Mouse (Mus musculus): ENCODE measurements around the gene Tns1.

The Tns1 gene

DNA sequence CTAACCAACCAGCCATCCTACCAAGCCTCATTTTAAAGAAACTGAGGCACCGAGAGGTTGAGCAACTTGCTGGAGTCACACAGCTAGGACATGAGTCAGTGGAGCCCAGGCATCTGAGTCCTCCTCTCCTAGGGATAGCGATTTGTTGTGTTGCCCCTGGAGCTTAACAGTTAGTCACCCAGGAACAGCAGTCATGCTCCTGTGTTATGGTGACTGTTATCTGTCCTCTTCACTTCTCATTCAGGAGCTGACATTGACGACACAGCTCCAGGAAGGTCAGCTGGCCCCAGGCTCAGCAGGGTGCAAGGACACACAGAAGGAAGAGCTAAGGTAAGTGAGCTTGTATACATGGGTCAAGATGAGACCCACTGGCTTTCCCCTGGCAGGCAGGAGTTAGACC lies 28.5 kb downstream of the Tns1 start:
- in situ Hi-C loops (cut with MboI; ENCODE audit: low pct_unique_long_range_greater_than_20kb in 1 of 2, low sequenced_read_pairs in 2 of 2, unreplicated experiment in 1 of 2) = no loop called here

DNA sequence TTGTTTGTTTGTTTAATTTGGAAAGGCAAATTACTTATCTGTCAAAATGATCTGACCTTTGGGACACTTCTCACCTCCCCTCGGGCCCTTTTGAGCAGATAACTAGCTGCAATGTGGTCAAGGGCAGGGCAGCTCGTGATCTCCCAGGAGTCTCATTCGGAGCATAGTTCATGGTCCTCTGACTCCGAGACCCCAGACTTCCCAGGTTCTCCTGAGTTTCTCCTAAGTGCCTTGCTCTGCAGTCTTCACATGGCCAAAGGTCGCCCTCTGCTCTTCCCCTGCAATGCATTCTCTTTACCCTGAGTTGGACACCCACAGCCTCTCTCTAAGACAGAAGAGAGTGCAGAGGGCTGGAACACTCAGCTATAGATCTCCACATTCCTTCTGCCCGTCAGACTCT lies 29.0 kb downstream of the Tns1 start:
- in situ Hi-C loops (cut with MboI; ENCODE audit: low pct_unique_long_range_greater_than_20kb in 1 of 2, low sequenced_read_pairs in 2 of 2, unreplicated experiment in 1 of 2) = no loop called here

DNA sequence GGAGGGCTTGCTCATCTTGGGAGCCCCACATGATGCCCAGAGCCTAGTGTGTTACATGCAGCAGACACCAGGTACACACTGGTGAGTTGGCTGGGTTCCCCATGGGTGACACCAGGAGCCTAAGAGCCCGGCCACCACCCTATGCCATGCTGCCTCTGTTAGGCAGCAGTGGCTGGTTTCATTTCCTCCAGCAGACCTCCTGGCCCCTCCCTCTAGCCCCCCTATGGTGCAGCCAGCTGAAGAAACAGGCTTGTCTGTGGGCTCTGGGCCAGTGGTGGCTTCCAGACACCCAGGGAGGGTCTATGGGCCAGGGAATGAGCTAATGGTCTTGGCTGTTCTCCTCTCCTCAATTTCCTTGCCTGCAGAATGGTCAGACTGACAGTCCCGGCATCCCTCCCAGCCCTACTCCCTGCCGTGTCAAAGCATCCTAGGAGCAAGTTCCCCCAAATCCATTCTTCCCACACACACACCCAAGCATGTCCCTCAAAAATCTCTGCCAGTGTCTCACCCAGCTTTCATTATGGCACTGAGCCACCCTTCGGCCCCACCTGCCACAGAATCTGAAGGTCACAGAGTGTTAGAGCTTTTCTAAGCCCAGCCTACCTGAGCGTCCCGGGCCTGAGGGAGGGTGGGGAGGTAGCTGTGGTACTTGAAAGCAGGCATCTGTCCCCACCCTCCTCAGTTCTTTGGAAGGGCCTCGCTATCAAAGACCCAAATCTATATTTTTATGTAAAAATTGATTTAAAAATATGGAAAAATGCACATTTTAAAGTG lies 29.6 kb downstream of the Tns1 start:
- in situ Hi-C loops (cut with MboI; ENCODE audit: low pct_unique_long_range_greater_than_20kb in 1 of 2, low sequenced_read_pairs in 2 of 2, unreplicated experiment in 1 of 2) = no loop called here

DNA sequence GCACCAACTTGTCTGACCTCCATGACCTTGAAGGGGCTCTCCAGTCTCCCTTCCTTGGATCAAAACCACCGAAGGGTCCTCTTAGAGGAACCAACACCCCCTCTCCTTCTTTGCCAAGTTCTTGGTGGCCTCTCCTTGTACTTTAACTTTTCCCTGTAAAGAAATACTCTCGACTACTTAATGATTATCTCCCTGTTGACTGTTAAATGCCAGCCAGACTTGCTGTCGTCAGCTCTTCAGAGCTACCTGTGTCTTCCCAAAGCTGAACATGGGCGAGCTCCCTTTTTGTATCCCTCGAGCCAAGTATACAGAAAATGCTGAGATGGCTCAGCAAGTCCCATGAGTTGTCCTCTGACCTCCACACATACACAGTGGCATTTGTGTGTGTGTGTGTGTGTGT lies 30.8 kb downstream of the Tns1 start:
- in situ Hi-C loops (cut with MboI; ENCODE audit: low pct_unique_long_range_greater_than_20kb in 1 of 2, low sequenced_read_pairs in 2 of 2, unreplicated experiment in 1 of 2) = no loop called here

DNA sequence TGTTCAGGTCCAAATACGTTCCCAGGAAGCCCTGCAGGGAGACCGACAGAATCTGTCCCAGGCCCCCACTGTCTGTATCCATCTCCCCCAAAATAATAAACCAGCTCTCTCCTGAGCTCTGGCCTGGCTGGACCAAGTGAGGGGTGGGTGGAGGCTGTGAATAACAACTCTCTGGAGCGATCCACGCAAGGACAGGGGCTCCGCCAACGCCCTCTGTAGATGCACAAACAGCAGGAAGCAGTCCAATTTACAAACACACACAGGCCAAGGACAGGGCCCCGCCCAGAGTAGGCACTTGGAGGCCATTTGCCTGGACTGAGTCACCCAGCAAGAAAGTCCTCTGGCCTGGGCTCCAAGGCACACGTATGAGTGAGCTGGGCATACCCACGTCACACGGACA lies 32.0 kb downstream of the Tns1 start:
- in situ Hi-C loops (cut with MboI; ENCODE audit: low pct_unique_long_range_greater_than_20kb in 1 of 2, low sequenced_read_pairs in 2 of 2, unreplicated experiment in 1 of 2) = no loop called here

DNA sequence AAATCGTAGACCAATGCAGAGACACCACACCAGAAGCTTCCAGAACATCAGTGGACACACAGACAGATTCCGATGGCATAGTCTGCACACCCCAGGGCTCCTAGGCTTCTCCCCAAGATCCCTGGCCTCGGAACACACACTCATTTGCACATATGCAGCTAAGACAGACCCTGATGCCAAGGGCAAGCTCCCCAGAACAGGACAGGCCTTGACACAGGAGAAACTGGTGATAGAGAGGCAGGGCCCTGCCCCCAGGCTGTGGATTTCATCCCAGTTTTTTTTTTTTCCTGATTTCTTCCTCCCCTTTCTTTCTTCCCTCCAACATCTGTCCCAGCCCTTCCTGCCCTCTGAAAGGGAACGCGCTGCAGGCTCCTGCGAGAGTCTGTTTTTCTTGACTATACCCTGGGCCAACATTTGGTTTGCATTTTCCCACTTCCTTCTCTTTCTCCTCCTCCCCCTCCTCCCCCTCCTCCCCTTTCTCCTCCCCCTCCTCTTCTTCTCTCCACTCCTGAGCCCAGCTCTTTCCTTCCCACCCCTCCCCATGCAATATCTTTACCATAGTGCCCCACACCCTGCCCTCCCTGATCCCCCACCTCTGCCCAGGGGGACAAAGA lies 32.5 kb downstream of the Tns1 start:
- in situ Hi-C loops (cut with MboI; ENCODE audit: low pct_unique_long_range_greater_than_20kb in 1 of 2, low sequenced_read_pairs in 2 of 2, unreplicated experiment in 1 of 2) = no loop called here

DNA sequence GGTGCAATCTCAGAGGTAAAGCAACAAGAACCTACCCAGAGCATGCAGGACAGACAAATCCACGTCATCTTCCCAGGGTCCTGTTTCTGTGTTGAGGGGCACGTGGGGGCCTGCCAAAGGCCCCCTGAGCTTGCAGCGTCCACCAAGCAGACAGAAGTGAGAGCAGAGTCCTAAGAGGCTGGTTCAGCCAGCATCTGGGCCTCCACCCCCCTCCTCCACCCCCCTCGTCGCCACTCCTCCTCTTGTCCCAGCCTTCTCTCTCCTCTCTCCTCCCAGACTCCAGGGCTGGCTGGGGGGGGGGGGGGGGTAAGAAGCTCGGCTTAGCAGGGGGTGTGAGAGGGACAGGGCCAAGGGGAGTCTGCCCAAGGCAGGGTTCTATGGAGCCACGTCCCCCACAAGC lies 33.1 kb downstream of the Tns1 start:
- in situ Hi-C loops (cut with MboI; ENCODE audit: low pct_unique_long_range_greater_than_20kb in 1 of 2, low sequenced_read_pairs in 2 of 2, unreplicated experiment in 1 of 2) = no loop called here

DNA sequence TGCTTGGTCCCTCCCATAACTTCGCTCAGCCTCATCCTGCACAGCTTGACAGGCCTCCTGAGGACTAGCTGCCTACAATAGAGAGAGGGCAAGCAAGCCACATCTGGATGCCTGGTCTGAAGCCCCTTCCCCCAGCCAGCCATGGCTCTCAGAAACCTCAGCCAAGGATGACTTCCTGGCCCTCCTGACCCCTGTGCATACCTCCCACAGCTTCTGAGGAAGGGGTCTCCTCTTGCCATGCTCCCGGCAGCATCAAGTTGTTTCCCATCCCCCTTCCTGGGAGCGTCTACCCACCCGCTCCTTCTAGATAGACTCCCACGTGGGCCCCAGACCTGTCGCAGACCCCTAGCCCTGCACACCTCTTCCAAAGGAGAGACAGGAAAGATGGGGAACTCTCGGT lies 33.9 kb downstream of the Tns1 start:
- in situ Hi-C loops (cut with MboI; ENCODE audit: low pct_unique_long_range_greater_than_20kb in 1 of 2, low sequenced_read_pairs in 2 of 2, unreplicated experiment in 1 of 2) = no loop called here

DNA sequence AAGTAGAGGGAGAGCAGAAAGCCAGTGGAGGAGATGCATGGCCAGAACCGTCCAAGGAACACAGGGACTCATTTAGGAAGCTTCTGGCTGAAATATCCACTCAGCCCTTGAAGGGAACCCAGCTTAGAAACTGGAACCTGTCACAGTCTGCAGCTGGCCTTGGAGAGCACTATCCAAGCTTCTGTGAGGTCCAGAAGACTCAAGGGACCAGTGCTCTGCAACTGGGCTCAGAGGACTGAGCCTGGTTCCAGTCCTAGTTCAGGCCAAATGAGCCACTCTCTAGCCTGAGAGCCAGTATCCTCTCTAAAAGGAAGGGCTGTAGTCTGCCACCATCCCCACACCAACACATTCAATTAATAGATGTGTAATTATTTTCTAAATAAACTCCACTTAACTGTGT lies 35.7 kb downstream of the Tns1 start:
- in situ Hi-C loops (cut with MboI; ENCODE audit: low pct_unique_long_range_greater_than_20kb in 1 of 2, low sequenced_read_pairs in 2 of 2, unreplicated experiment in 1 of 2) = no loop called here

DNA sequence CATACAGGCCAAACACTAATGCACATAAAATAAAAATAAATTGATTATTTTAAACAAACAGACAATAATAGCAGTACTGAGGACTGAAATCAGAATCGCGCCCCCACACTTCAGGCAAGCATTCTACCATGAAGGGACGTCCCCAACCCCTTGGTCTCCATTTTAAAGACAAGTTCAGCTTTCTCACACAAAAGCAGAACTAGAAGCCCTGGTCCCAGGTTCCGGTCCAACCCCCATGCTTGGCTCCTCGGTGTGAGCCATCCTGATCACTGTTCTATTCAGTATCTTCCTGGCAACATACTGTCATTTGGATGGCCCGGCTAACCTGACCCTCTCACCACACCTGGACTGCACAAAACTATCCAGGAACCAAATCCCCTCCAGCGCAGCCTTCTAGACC lies 38.7 kb downstream of the Tns1 start:
- in situ Hi-C loops (cut with MboI; ENCODE audit: low pct_unique_long_range_greater_than_20kb in 1 of 2, low sequenced_read_pairs in 2 of 2, unreplicated experiment in 1 of 2) = no loop called here

DNA sequence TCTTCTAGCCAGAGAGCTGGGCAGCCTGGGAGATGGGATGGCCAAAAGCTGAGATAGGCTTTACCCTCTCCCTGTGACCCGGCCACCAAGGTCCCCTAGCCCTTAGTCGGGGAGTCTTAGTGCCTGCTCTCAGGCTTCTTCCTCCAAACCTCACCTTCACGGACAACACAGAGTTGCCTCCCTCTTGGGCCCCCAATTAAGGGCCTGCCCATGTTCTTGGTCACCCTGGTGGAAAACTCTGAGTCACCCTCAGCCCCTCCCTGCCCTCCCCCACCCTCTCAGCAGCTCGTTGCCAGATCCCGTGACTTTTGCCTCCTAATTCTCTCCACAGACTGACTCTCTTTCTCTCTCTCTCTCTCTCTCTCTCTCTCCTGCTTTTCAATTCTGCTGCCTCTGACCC lies 39.5 kb downstream of the Tns1 start:
- in situ Hi-C loops (cut with MboI; ENCODE audit: low pct_unique_long_range_greater_than_20kb in 1 of 2, low sequenced_read_pairs in 2 of 2, unreplicated experiment in 1 of 2) = no loop called here

DNA sequence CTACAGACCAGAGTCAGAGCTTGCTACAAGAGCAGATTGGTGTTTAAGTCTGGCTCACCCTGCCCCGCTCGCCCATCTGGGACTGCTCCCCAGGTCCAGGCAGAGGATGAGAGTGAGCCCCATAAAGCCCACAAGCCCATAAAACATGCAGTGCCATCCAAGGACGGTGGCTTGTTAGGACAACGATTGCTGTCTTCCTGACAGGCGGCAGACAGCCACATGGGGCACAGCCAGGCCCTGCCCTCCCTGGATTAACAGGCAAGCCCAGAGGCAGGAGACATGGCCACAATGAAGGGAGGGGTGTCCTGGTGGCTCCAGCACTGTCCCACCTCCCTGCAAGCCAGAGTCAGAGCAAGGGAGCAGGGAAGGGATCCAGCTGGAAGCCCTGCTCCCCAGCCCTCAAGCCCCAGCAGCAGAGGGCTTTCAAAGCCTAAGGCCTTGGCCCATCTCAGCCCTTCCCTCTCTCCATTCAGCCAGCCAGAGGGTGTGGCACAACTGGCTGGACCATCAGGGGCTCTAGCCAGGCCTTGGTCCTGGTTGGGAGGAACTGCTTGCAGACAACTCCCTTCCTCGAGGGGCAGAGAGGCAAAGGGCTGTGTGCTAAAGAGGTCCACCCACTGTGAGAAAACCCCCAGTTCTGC lies 40.1 kb downstream of the Tns1 start:
- in situ Hi-C loops (cut with MboI; ENCODE audit: low pct_unique_long_range_greater_than_20kb in 1 of 2, low sequenced_read_pairs in 2 of 2, unreplicated experiment in 1 of 2) = no loop called here

DNA sequence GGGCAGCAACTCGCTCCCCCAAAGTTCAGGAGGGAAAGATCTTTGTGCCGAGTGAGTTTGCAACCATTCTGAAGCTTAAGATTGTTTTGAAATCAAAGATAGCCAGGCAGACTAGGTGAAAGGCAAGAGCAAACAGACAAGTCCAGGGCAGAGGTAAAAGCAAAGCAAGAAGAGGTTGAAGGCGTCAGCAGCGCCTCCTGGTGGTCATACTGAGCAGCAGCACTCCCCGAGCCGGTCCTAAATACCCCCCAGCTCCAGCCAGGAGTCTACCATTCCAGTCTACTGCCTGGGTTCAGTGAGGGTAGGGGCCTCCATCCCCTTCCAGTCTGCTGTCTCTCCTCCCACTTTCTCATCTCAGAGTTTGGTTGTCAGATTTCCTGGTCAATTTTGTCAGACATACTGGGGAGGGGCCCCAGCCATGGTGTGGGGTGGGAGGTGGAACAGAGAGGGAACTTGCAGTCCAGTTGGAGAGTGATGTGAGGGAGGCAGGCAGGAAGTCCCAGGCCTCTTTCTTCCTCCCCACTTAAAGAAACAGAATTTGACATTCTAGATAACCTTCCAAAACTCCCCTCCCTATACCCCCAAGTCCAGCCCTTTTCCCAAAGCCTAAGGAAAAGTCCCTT lies 41.3 kb downstream of the Tns1 start:
- in situ Hi-C loops (cut with MboI; ENCODE audit: low pct_unique_long_range_greater_than_20kb in 1 of 2, low sequenced_read_pairs in 2 of 2, unreplicated experiment in 1 of 2) = no loop called here

DNA sequence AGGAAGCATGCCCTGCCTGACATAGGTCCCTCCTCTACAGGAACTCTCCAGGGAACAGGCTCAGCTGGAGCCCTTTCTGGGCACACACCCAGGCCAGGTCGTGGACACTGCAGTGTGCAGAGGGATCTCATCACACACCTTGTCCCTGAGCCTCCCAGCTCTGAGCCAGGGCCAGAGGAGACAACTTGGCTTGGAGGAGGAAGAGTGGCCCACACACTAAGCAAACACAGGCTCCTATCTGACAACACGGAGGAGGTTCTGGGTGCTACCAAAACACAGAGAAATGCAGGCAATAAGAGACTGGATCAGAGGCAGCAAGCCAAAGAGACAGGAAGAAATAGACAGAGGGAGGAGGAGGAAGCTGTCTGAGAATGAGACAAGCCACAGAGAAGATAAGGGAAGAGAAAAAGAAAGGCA lies 42.7 kb downstream of the Tns1 start:
- in situ Hi-C loops (cut with MboI; ENCODE audit: low pct_unique_long_range_greater_than_20kb in 1 of 2, low sequenced_read_pairs in 2 of 2, unreplicated experiment in 1 of 2) = no loop called here

DNA sequence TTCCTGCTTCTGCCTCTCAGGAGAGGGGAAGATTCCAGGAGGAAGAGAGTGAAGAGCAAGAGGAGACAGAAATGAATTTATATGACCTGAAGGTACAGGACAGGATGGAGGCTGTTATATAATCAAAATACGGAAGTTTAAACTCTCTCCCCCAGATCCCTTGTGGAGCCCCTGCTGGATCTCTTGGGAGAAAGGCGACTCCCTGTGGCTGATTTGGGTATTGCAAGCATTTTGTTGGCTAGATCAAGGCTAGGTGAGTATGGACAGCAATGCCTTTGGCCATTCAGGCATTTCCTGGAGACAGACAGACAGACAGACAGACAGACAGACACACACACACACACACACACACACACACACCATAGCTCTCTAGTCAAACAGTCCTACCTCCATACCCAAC lies 46.9 kb downstream of the Tns1 start:
- in situ Hi-C loops (cut with MboI; ENCODE audit: low pct_unique_long_range_greater_than_20kb in 1 of 2, low sequenced_read_pairs in 2 of 2, unreplicated experiment in 1 of 2) = loop anchor here (5.0 to 10.0 kb wide), 3 partner anchors 80 to 175 kb away; no protein-coding TSS in a partner anchor

DNA sequence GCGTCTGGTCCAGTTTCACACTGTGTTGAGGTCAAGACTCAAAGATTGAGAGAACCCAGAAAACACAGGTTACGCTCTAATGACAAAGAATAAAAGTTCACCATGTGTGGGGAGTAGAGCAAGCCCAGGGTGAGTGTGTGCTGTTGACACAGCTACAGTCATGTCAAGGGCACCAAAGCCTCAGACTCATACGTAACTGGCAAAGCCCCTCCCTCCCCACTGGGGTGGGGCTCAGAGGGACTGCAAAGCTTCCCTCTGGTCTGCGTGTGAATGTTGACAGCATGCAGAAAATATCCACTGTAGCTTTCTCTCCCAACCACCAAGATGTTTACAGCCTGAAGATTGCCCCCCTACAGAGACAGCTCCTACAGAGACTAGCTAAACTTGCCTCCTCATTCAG lies 48.0 kb downstream of the Tns1 start:
- in situ Hi-C loops (cut with MboI; ENCODE audit: low pct_unique_long_range_greater_than_20kb in 1 of 2, low sequenced_read_pairs in 2 of 2, unreplicated experiment in 1 of 2) = loop anchor here (5.0 to 10.0 kb wide), 3 partner anchors 79 to 174 kb away; no protein-coding TSS in a partner anchor

DNA sequence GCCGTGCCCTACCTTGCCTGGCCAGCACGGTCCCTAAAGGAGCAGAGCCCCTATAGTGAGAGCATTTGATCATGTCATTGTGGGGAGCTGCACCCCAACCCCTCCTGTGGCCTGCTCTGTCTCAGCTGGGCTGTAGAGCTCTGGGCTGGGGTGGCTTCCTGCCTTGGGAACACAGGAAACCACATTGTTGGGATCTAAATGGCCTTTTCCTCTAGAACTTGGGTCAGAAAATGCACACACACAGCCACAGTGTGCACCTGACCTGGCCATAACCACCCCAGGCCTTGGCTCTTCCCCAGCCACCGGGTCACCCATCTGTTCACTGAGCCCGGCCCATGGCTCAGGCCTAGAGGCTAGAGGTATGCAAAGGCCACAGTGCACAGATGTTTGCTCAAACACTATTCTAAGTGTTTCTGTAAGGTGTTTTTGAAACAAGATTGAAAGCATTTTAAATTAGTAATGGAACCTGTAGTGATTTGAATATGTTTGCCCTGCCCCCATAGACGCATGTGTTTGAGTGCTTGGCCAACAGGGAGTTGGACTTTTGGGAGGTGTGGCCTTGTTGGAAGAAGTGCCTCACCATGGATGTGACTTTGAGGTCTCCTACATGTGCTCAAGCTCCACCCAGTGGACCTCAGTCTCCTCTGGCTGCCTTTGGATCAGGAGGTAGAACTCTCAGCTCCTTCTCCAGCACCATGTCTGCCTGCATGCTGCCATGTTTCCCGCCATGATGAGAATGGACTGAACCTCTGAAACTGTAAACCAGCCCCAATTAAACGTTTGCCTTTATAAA lies 49.4 kb downstream of the Tns1 start:
- in situ Hi-C loops (cut with MboI; ENCODE audit: low pct_unique_long_range_greater_than_20kb in 1 of 2, low sequenced_read_pairs in 2 of 2, unreplicated experiment in 1 of 2) = loop anchor here (5.0 to 10.0 kb wide), 3 partner anchors 78 to 173 kb away; no protein-coding TSS in a partner anchor

DNA sequence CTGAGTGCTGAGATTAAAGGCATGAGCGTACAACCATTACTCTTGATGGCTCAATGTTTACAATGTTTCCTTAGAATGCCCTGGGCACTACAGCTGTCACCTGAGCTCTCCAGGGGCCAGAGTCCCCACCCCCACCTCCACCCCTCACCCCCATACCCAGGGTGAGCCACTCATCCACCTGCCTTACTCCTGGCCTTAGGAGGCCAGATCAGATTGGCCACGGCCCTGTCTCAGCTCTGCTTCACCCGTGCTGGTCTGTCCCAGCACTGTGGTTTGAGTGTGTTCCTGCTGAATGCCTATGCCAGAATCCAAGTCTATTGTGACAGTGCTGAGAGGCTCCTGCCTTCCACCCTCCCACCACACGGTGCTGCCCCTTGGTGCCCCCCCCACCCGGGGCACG lies 50.5 kb downstream of the Tns1 start:
- in situ Hi-C loops (cut with MboI; ENCODE audit: low pct_unique_long_range_greater_than_20kb in 1 of 2, low sequenced_read_pairs in 2 of 2, unreplicated experiment in 1 of 2) = loop anchor here in 1 of 2 experiments (10.0 kb wide), 1 partner anchor 169 kb away; no protein-coding TSS in a partner anchor

All from mouse embryonic stem cell (cell line).